Mouse (Mus musculus) MEL (cell line): Measurements from ENCODE around the gene Dpysl4. TPM values are rescaled to one million over a fixed set of nuclear protein-coding genes. Genes with fewer than 3 reads are reported as not detected.

Experiments
- DNase-seq: peaks from one replicate; pipeline ENCODE4 v3.0.0; 2011; ENCODE audit warnings: low read depth, low spot score
- H3K27ac ChIP-seq: 2 replicates; pipeline ENCODE4 v1.5.1; 2012; ENCODE audit warnings: low read depth, mild to moderate bottlenecking, control low read depth, low read length, moderate library complexity; ENCODE audit not compliant: control insufficient read depth
- H3K27me3 ChIP-seq, 2 experiments: fragments of 150-350 bp in 1 of 2; sonication (generic) in 1 of 2; 2 replicates each; pipeline ENCODE4 v1.6.1; 2012; ENCODE audit warnings: low read length in 2 of 2, mild to moderate bottlenecking in 2 of 2, improper control_type of control experiment in 1 of 2, moderate library complexity in 1 of 2; ENCODE audit not compliant: insufficient read depth in 2 of 2, control insufficient read depth in 1 of 2
- H3K36me3 ChIP-seq, 2 experiments: 2 replicates each; pipeline ENCODE4 v1.6.1; 2012 to 2014; ENCODE audit warnings: low read length in 2 of 2, improper control_type of control experiment in 1 of 2, inconsistent platforms in 1 of 2, mild to moderate bottlenecking in 1 of 2; ENCODE audit not compliant: insufficient read depth in 2 of 2, control insufficient read depth in 1 of 2
- H3K4me1 ChIP-seq, 2 experiments: fragments of 150-350 bp in 1 of 2; sonication (generic) in 1 of 2; 2 replicates each; pipeline ENCODE4 v1.6.1; 2012; ENCODE audit warnings: low read length in 2 of 2, improper control_type of control experiment in 1 of 2, mild to moderate bottlenecking in 1 of 2; ENCODE audit not compliant: insufficient read depth in 2 of 2, control insufficient read depth in 1 of 2
- H3K4me3 ChIP-seq, 2 experiments: fragments of 150-350 bp in 1 of 2; sonication (generic) in 1 of 2; 2 replicates each; pipeline ENCODE4 v1.5.1; 2012; ENCODE audit warnings: low read depth in 2 of 2, low read length in 2 of 2, mild to moderate bottlenecking in 2 of 2, moderate library complexity in 2 of 2, control low read depth in 1 of 2, improper control_type of control experiment in 1 of 2; ENCODE audit not compliant: control insufficient read depth in 1 of 2, insufficient read depth in 1 of 2
- H3K79me2 ChIP-seq: 2 replicates; pipeline ENCODE4 v1.6.1; 2012; ENCODE audit warnings: mild to moderate bottlenecking, low read length, moderate library complexity; ENCODE audit not compliant: control insufficient read depth, poor library complexity, insufficient read depth
- H3K9ac ChIP-seq: 2 replicates; pipeline ENCODE4 v1.6.1; 2012; ENCODE audit warnings: low read depth, mild to moderate bottlenecking, control low read depth, low read length, moderate library complexity; ENCODE audit not compliant: control insufficient read depth, poor library complexity, severe bottlenecking
- H3K9me3 ChIP-seq: fragments of 150-350 bp; sonication (generic); replicated peaks from 2 replicates; pipeline ENCODE4 v1.6.1; 2012; ENCODE audit warnings: mild to moderate bottlenecking, low read length, improper control_type of control experiment, moderate library complexity; ENCODE audit not compliant: insufficient read depth
- BHLHE40 ChIP-seq: IDR thresholded peaks from 2 replicates; pipeline ENCODE4 v1.6.1; 2012; ENCODE audit warnings: low read depth, mild to moderate bottlenecking, inconsistent platforms, low read length, improper control_type of control experiment, borderline replicate concordance
- CHD1 ChIP-seq: IDR thresholded peaks from 2 replicates; pipeline ENCODE4 v1.6.1; 2012; ENCODE audit warnings: low read depth, mild to moderate bottlenecking, inconsistent platforms, low read length, improper control_type of control experiment
- CTCF ChIP-seq, 3 experiments: IDR thresholded peaks in 2 of 3; conservative IDR thresholded peaks in 1 of 3; 2 replicates each; pipeline ENCODE4 v1.5.1; 2011 to 2012; ENCODE audit warnings: low read length in 3 of 3, low read depth in 2 of 3, mild to moderate bottlenecking in 2 of 3, improper control_type of control experiment in 1 of 3, inconsistent platforms in 1 of 3, mixed read lengths in 1 of 3, moderate library complexity in 1 of 3; ENCODE audit not compliant: control insufficient read depth in 1 of 3, insufficient read depth in 1 of 3, poor library complexity in 1 of 3, severe bottlenecking in 1 of 3
- E2F4 ChIP-seq: IDR thresholded peaks from 2 replicates; pipeline ENCODE4 v1.6.1; 2011; ENCODE audit warnings: low read depth, low read length, improper control_type of control experiment, borderline replicate concordance
- GABPA ChIP-seq: IDR thresholded peaks from 2 replicates; pipeline ENCODE4 v1.6.1; 2012; ENCODE audit warnings: low read depth, mild to moderate bottlenecking, inconsistent platforms, low read length, improper control_type of control experiment, moderate library complexity
- GATA1 ChIP-seq: IDR thresholded peaks from 2 replicates; pipeline ENCODE4 v1.6.1; 2011; ENCODE audit warnings: low read depth, low read length, improper control_type of control experiment
- KAT2A ChIP-seq: conservative IDR thresholded peaks from 2 replicates; pipeline ENCODE4 v1.6.1; 2012; ENCODE audit warnings: low read depth, low read length, improper control_type of control experiment, inconsistent platforms
- MAFK ChIP-seq: IDR thresholded peaks from 2 replicates; pipeline ENCODE4 v1.6.1; 2011; ENCODE audit warnings: low read depth, mild to moderate bottlenecking, low read length, improper control_type of control experiment, borderline replicate concordance
- MAZ ChIP-seq: IDR thresholded peaks from 2 replicates; pipeline ENCODE4 v1.6.1; 2012; ENCODE audit warnings: low read depth, mild to moderate bottlenecking, inconsistent platforms, low read length, improper control_type of control experiment
- MEF2A ChIP-seq: IDR thresholded peaks from 2 replicates; pipeline ENCODE4 v1.6.1; 2014; ENCODE audit warnings: low read depth, mild to moderate bottlenecking, inconsistent platforms, low read length, improper control_type of control experiment; ENCODE audit not compliant: poor library complexity, insufficient replicate concordance, severe bottlenecking; ENCODE audit errors: extremely low read depth
- MYB ChIP-seq: IDR thresholded peaks from 2 replicates; pipeline ENCODE4 v1.6.1; 2011; ENCODE audit warnings: mild to moderate bottlenecking, low read depth, low read length, improper control_type of control experiment
- MYC ChIP-seq: IDR thresholded peaks from 2 replicates; pipeline ENCODE4 v1.6.1; 2011; ENCODE audit warnings: low read depth, mild to moderate bottlenecking, low read length, improper control_type of control experiment, moderate library complexity
- NELFE ChIP-seq: IDR thresholded peaks from 2 replicates; pipeline ENCODE4 v1.6.1; 2011; ENCODE audit warnings: low read depth, low read length, improper control_type of control experiment
- NRF1 ChIP-seq: IDR thresholded peaks from 2 replicates; pipeline ENCODE4 v1.6.1; 2014; ENCODE audit warnings: low read depth, mild to moderate bottlenecking, inconsistent platforms, low read length, improper control_type of control experiment, moderate library complexity; ENCODE audit not compliant: poor library complexity, insufficient read depth, severe bottlenecking
- POLR2AphosphoS5 ChIP-seq: IDR thresholded peaks from 2 replicates; pipeline ENCODE4 v1.6.1; 2012; ENCODE audit warnings: low read depth, borderline replicate concordance, mild to moderate bottlenecking, inconsistent platforms, low read length, moderate library complexity, mixed read lengths
- TCF12 ChIP-seq: IDR thresholded peaks from 2 replicates; pipeline ENCODE4 v1.6.1; 2014; ENCODE audit warnings: low read depth, mild to moderate bottlenecking, inconsistent platforms, low read length, improper control_type of control experiment, moderate library complexity
- USF1 ChIP-seq: IDR thresholded peaks from 2 replicates; pipeline ENCODE4 v1.6.1; 2014; ENCODE audit warnings: low read depth, mild to moderate bottlenecking, inconsistent platforms, low read length, improper control_type of control experiment, moderate library complexity
- ZKSCAN1 ChIP-seq: IDR thresholded peaks from 2 replicates; pipeline ENCODE4 v1.6.1; 2012; ENCODE audit warnings: low read depth, mild to moderate bottlenecking, inconsistent platforms, low read length, improper control_type of control experiment, moderate library complexity
- ZNF384 ChIP-seq: IDR thresholded peaks from 2 replicates; pipeline ENCODE4 v1.6.1; 2012; ENCODE audit warnings: low read depth, mild to moderate bottlenecking, inconsistent platforms, low read length, improper control_type of control experiment
- polyA plus RNA-seq, 2 experiments: library from polyadenylated mRNA; stranded (reverse) in 1 of 2; unstranded in 1 of 2; fragments of >175 nt in 1 of 2; fragments of >200 nt in 1 of 2; gene quantifications; 2 replicates each; pipeline versions ENCODE4 v1.2.1 to v1.2.4; 2012; ENCODE audit warnings: low replicate concordance in 2 of 2, low read depth in 1 of 2; ENCODE audit not compliant: insufficient read length in 2 of 2, insufficient read depth in 1 of 2, missing spikeins in 1 of 2
- total RNA-seq: library from RNA; depleted of rRNA; stranded (reverse); fragments of 300-350 nt; gene quantifications from 2 replicates; pipeline ENCODE4 v1.2.3, GENCODE M21; 2012

Dpysl4 gene
- total and polyA plus RNA-seq, 3 experiments = not detected

- Histone ChIP-seq H3K79me2 (no peaks in the 10 kb centered on the region), H3K27me3 (no peaks in the 10 kb centered on the region), H3K4me1 (no peaks in the 10 kb centered on the region), H3K27ac (no peak overlapping the region), H3K9ac (no peak overlapping the region), H3K4me3 (no peak overlapping the region), H3K9me3 (no peaks in the 10 kb centered on the region), H3K36me3 (no peaks in the 10 kb centered on the region)
- DNase-seq = no peak
- TF ChIP-seq TCF12 (no peak), MAZ (no peak), ZNF384 (no peak), E2F4 (no peak), BHLHE40 (no peak), NELFE (no peak), POLR2AphosphoS5 (no peak), CHD1 (no peak), ZKSCAN1 (no peak), GABPA (no peak), MEF2A (no peak)
Measured at GRCm38 (mm10) chr7:139091681-139092080, 5.9 kb downstream of the Dpysl4 start.

GRCm38 (mm10) chr7:139092676-139093075 lies 6.9 kb downstream of the Dpysl4 start:
- H3K9me3 ChIP-seq = no peaks in the 10 kb centered on the region
- DNase-seq = no peak
- no peak overlapping the region for H3K27ac ChIP-seq
- H3K79me2 ChIP-seq = no peaks in the 10 kb centered on the region
- H3K36me3 ChIP-seq = no peaks in the 10 kb centered on the region
- no peak overlapping the region for H3K4me3 ChIP-seq
- H3K9ac ChIP-seq = no peak overlapping the region
- H3K4me1 ChIP-seq = no peaks in the 10 kb centered on the region
- H3K27me3 ChIP-seq = no peaks in the 10 kb centered on the region
- TF ChIP-seq MAFK (no peak), USF1 (no peak)

GRCm38 (mm10) chr7:139093124-139093523 lies 7.3 kb downstream of the Dpysl4 start:
- H3K27ac ChIP-seq = no peak overlapping the region
- TF ChIP-seq CHD1 = no peak
- TF ChIP-seq NRF1 = no peak
- no peak for TF ChIP-seq GATA1
- TF ChIP-seq CTCF (IDR thresholded peaks at IDR 0.05 in 2 of 3, conservative IDR thresholded peaks at IDR 0.05 in 1 of 3; ENCODE audit: control insufficient read depth in 1 of 3, insufficient read depth in 1 of 3, low read depth in 2 of 3, low read length in 3 of 3, poor library complexity in 1 of 3, severe bottlenecking in 1 of 3) = no peak
- no peak for TF ChIP-seq MYB
- no peak for TF ChIP-seq KAT2A
- no peak for TF ChIP-seq MYC
- TF ChIP-seq, all 39 proteins: peak for 0
- no peaks in the 10 kb centered on the region for H3K79me2 ChIP-seq
- H3K9ac ChIP-seq = no peak overlapping the region
- no peaks in the 10 kb centered on the region for H3K27me3 ChIP-seq
- H3K4me1 ChIP-seq = no peaks in the 10 kb centered on the region
- H3K9me3 ChIP-seq = no peaks in the 10 kb centered on the region
- no peak overlapping the region for H3K4me3 ChIP-seq
- no peak for DNase-seq
- H3K36me3 ChIP-seq = no peaks in the 10 kb centered on the region
